Mouse (Mus musculus) thymus, postnatal 14 days (tissue): Measurements from ENCODE around the gene Frat1.

Experiments used
- DNase-seq: peaks from one replicate; pipeline ENCODE4 v3.0.0; 2021

The Frat1 gene

DNA sequence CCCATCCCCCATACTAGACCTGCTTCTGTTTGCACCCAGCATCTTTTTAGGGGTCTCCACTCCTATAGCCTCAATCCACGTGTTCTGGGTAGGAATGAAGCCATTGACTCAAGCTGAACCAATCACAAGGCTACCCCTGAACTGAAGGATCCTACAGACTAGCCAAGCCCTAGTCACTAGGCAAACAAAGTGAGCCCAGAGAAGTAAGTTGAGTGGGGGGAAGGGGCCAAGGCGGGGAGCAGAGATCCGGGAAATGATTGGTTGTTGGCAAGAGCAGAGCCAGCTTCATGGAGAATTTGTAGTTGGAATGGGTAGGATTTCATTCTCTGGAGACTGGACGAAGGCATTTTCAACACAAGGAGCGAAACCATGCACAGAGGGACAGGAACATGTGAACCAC lies 12.9 kb upstream of the Frat1 start:
- no peak for DNase-seq

DNA sequence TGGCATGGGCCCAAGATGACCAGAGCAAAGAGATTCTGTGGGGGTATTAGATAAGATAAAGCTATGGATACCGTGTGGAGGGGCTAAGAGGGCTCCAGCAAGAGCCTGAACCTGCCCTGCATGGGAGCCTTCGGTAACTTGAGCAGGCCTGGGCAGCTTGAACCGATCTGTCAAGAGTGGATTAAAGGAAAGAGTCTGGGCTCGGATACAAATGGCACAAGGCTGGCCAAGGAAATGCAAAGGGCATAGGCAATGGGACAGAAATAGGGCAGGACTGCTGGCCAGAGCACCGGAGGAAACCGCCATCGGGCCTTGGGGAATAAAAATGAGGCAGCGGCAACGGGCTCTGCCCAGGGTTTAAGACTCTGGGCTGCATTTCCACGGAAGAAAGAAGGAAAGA lies 12.4 kb upstream of the Frat1 start:
- no peak for DNase-seq

DNA sequence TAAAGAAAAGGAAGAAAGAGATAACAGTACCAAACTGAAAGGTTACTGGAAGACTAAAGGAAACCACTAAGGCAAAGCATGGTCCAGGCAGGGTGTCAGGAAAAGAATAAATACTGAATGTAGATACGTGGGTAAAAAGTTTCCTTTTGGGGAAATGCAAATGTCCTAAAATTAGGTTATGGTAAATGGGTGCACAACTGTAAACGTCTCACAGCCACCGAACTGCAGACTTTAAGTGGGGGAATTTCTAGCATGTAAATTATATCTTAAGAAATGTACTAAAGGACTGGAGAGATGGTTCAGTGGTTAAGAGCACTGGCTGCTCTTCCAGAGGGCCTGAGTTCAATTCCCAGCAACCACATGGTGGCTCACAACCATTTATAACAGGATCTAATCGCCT lies 11.0 kb upstream of the Frat1 start:
- DNase-seq, result no peak

DNA sequence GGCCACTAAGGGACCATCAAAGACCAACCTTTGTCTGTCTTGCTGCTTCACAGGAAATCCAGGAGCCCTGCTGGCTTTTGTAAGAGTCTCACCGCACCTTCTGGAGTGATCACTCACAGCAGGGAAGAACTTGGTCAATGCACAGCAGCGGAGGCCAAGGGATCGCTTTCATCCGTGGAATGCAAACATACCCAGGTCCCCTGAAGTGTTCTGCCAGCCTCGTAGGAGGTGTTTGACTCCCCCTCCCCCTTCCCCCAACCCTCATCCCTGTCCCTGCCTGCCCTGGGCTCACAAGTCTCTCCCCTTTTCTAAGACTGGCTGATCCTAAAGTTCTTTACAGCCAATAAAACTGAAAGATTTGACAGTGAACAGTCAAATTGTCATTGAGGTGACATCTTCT lies 8.3 kb upstream of the Frat1 start:
- DNase-seq, result no peak

DNA sequence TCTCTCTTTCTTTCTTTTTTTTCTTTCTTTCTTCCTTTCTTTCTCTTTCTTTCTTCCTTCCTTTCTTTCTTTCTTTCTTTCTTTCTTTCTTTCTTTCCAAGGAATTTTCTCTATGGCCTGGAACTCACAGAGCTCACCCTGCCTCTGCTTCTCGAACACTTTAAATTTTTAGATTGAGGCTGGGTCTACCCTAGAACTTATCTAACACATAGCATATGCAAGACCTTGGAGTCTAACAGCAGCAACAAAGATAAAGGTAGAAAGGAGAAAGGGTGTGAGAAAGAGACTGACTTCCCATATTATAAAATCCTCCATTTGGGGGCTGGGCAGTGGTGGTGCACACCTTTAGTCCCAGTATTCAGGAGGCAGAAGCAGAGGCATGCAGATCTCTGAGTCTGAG lies 7.2 kb upstream of the Frat1 start:
- DNase-seq, result no peak

DNA sequence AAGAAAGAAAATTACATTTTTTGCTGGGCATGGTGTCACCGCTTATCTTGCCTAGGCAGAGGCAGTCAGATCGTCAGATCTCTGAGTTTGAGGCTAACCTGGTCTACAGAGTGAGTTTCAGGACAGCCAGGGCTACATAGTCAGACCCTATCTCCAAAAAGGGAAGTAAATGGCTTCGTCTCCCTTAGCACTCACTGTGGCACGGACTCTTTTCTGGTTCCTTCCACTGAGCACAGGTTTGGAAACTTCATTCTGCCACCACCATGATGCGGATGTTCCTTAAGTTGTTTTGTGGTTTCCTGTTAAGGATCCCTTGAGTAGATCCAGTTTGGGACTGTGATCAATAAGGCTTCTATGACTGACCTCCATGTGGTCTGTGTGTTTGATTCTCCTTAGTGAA lies 4.8 kb upstream of the Frat1 start:
- no peak for DNase-seq

DNA sequence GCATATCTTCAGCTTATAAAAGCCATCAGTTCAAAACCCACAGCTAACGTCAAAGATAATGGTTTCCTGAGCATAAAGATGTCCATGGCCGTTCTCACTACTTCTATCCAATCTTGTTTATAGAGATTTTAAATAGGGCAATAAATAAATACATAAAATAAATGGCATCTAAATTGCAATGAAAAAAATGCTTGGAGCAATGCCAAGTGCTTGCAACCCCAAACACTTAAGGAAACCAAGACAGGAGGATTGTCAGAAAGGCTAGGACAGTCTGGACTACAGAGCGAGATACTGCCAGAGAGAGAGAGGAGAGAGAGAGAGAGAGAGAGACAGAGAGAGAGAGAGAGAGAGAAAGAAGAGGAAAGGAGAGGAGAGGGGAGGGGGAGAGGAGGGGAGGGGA lies 3.2 kb upstream of the Frat1 start:
- no peak for DNase-seq

DNA sequence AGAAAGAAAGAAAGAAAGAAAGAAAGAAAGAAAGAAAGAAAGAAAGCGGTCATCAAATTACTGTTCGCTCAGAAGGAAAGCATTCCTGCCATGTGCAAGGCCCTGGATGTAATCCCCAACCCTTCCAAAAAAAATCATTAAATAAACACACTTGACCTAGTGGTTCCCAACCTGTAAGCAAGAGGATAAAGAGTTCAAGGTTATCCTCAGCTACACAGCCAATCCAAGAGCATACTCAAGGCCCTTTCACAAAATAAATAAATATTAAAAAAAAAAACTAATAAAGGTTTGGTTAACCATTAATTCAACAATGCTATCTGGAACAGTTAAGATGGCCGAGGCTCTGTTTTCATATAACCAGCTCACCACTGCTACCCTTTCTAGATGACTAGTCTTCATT lies 829 bp upstream of the Frat1 start:
- DNase-seq, result no peak

DNA sequence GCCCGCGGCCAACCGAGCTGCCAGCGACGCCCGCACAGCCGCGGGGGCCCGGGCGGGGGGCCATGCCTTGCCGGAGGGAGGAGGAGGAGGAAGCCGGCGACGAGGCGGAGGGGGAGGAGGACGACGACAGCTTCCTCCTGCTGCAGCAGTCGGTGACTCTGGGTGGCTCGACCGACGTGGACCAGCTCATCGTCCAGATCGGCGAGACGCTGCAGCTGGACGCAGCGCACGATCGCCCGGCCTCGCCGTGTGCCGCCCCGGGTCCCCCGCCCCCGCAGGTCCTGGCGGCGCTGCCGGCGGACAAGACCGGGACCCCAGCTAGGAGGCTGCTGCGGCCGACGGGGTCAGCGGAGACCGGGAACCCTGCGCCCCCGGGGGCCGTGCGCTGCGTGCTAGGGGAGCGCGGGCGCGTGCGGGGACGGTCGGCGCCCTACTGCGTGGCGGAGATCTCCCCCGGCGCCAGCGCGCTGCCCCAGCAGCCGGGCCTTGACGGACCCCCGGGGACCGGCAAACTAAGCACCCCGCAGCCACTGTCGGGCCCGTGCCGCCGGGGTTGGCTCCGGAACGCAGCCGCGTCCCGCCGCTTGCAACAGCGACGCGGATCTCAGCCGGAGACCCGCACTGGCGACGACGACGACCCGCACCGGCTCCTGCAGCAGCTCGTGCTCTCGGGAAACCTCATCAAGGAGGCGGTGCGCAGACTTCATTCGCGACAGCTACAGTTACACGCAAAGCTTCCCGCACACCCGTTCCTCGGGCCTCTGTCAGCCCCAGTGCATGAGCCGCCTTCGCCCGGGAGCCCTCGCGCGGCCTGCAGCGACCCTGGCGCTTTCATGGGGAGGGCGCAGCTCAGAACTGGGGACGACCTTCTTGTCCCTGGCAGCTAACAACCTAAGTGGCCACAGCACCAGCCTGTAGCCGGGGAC lies 599 bp downstream of the Frat1 start:
- DNase-seq, result peak; percentile 90

DNA sequence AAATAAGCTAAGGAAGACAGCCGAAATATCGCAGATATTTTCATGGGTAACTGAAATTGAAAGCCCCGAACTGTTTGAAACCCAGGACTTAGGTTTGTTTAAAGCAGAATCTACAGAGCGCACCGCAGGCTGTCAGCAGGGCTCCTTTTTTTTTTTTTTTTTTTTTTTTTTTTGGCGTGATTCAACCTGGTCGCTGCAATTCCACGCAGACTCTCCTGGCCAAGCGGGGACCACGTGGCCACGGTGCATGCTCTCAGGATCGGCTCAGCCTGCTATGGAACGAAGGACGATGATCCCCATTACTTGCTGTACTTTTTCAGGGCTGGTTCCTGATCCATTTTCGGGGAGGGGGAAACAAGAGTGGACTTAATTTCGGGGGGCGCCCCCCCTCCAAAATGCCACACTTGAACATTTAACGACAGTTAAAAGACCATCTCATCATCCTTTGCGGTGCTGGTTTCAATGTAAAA lies 1.4 kb downstream of the Frat1 start:
- peak; percentile 22 for DNase-seq

DNA sequence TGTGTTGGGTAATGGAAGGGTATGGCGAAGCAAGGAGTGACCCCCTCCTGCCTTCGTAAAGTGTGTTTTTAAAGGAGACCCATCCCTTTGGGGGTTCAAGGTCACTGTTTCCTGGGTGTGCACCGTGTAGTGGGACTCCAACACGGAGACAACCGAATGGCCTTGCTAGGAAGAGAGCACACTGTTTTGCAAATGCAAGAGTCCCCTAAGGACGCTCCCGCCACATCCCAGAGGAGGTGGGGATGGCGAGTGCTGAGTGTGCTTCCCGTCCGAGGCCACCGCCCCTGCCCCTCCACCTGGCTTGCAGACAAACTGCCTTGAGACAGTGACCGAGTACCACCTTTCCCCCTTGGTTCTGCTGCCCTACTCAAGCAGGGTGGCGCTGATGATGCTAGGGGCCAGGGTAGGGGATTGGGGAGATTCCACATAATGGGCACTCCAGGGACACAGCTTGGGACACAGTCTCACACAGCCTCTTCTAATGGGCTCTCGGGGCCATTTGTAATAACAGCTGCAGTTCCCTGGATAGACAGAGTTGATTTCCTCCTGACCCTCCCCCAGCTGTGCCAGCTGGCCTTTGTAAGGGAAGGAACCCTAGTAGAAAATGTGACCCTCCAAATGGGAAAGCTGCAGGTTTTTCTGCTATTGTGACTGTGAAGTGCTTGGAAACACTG lies 2.1 kb downstream of the Frat1 start:
- no peak for DNase-seq

DNA sequence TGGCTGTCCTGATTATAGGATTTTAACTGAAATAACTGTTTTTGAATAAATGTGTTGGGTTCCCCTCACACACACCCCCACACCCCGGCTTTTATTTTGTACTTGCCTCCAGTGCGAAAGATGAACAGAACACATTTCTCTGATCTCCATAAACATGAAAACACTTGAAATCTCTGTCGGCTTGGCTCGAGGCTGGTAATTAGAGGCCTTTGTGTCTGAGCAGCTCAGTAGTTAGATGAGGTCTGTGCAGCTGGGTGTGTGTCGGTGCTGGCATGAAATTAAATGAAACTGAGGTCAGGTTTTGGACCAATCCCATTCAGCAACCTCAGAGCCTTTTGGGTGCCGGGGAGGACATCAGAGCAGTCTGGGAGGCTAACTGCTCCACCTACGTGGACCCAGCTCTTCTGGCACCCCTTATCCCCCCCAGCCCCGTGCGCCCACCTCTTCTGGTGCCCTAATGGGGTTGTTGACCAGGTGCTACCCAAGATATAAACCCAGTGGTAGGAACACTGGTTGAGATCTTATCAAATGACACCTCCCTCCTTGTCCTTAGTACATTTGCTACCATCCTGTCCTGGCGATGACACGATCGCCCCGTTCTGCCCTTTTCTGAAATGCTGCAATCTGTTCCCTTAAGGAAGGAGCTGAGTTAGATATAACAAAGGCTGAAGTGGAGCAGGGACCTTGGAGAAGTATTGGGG lies 2.9 kb downstream of the Frat1 start:
- DNase-seq, result no peak

DNA sequence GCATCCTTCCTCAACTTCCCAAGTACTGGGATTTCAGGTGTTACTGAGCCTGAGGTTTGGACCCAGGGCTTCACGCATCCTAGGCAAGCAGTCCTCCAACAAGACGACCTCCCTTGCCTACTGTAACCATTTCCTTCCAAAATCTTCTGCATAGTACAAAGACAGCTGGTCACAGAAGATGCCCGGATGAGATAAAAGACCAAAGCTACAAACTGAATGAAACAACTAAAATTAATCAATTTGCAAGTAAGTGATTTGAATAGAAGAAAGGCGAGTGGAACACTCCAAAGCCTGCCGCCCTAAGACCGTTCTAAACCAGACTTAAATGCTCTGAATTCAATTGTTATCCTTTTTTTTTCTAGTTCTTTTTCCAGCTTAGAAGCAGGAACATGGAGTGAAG lies 5.6 kb downstream of the Frat1 start:
- DNase-seq, result no peak

DNA sequence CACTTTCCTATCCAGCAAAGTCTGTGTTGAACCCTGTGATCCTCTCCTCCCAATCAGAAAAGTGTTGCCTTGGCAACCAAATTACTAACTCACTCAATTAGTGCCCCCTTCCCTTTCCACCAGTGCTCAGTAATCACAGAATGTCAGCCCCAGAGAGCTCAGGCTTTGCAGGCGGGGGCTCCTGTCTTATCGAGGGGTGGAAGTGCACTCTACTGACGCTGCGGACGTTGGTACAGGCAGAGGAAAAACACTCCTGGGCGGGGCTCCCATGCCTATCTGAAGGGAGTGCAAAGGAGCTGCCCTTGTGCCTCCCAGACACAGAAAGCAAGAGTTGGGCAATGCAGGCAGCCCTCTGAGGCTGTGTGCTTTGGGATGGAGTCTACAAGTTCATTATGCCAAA lies 6.0 kb downstream of the Frat1 start:
- peak; percentile 41 for DNase-seq

DNA sequence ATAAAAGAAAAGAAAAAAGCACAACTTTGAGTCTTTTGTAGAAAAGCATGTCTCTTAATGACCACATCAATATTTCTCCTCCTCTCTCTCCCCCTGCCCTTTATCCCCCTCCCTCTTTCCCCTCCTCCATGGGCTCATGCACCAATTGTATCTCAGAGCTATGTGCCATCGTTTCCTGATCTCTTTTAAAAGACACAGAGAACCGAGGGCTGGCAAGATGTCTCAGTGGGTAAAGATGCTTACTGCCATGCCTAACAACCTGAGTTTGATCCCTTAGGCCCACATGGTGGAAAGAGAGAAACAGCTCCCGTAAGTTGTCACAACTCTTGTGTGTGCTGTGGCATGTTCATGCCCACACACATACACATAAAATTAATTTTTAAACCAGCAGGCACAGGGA lies 6.9 kb downstream of the Frat1 start:
- DNase-seq, result no peak

DNA sequence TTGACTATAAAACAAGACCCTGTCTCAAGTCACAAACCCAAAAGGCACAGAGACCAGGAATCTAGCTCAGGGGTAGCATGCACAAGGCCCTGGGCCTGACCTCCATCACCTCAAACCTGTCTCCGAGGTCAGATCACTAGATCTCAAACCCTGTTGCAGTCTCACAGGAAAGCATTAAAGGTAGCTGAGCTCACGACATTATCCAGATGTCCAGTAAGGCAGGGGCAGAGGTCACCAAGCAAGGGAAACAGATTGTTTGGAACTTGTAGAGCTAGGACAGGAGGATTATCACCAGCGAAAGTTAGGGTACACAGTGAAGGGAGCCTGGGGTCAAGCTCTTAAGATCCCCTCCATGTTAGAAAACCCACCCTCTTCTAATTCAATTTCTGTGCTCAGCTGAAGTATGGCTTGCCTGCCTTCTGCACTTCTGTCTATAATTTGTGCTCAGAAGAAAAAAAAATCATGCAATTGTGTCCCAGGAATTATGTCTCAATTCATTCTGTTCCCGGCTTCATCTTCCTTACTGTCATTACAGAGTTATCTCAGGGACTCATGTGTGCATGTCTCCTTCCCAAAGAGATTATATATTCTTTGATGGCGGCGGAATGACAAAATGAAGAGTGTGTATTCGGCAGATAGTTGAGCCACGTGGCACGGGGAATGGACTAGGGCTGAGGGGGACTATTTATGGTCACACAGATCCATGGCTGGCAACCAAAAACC lies 7.6 kb downstream of the Frat1 start:
- no peak for DNase-seq

DNA sequence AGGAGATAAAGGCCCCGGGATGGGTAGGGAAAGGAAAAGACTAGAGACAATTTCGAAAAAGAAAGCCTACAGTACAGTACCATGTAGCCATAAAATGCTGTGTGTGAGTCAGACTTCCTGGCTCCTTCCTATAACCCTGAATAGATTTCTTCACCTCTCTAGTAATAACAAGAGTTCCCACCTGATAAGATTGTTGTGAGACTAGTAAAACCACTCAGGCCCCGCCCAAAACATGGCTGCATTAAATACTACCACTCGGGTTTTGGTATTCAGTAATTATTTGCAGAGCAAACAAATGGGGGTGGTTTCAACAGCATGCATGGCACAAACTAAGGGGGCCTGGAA lies 8.1 kb downstream of the Frat1 start:
- no peak for DNase-seq

DNA sequence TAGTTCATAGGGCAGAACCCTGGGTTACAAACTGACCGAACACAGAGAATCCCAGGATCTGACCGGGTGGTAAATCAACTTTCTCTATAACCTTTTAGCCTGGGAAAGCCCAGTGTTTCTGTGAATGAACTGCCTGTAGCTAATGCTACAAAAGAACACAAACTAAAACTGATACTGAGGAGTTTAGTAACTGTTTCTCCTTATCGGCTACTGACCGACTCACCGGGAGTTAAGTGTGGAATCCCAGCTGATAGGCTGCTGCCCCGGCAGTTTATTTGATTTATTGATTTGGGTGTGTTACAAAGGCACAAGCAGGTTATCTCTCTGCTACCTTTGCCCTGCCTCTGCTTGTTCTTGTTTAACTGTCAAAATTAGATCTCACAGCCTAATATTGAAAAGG lies 9.0 kb downstream of the Frat1 start:
- DNase-seq, result no peak

DNA sequence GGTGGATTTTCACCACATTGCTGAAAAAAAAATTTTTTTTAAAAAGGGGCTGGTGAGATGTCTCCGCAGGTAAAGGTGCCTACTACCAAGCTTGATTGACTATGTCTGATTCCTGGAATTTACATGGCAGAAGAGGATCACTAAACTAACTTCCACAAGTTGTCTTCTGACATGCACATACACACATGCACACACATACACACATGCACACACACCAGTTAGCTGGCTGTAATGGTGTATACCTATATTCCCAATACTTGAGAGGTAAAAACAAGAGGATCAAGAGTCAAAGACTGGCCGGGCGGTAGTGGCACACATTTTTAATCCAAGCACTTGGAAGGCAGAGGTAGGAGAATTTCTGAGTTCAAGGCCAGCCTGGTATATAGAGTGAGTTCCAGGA lies 9.9 kb downstream of the Frat1 start:
- no peak for DNase-seq

DNA sequence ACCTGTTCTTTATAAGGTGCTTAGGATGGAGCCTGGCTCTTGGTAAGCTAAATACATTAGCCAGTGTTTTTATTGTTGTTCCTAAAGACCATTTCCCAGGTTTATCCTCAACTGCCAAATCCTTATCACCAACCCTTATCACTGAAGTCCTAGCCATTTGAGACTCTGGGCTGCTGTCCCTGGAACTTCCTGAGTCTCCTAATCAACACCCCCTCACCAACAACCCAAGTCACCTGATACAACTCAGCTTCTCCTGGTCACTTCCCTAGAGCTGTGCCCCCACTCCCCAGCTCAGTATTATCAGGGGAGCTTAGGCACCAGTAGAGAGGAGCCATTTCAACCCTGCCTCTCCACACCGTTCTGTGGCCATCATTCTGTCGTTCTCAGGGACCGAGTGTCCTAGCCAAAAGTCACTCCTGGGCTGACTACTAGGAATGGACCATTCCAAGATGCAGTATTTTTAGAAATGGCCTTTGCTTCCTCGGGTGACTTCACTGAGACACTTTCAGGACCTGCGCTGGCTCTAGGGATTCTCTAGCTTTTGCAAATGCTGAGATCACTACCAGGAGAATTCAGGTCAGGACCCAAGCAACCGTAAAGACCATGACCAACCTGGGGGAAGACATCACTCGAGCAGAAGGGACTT lies 11.5 kb downstream of the Frat1 start:
- no peak for DNase-seq

DNA sequence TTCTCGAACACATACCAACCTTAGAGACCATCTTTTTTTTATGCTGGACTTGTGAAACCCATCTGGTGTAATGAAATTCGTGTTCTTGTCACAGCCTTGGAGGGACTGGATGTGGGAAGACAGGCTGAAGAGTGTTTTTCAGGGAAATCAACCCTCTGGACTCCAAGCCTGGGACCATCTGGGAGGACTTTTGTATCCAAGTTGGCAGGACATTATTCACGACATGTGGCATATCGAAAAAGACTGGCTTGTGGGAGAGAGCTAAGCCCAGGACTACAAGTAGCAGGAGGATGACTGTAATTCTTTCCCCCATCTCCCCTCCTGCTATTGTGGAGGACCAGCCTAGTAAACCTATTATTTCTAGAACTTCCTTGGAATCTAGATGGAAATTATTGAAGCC lies 12.4 kb downstream of the Frat1 start:
- no peak for DNase-seq

DNA sequence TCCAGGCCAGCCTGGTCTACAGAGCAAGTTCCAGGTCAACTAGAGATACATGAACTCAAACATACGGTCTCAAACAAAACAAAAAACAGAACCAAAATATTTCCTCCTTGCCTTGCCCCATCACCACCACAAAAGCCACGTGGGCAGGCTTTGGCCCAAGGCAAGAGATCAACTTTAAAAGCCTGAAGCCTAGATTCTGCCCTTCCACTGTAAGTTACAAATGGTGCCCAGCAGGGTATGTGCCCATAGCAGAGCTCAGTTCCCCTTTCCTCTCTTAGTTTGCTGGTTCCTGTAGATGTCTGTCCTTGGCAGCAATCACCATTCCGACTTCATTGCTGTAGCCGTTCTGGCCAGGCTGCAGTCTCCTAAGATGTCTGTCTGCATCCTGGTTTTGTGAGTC lies 12.9 kb downstream of the Frat1 start:
- no peak for DNase-seq

DNA sequence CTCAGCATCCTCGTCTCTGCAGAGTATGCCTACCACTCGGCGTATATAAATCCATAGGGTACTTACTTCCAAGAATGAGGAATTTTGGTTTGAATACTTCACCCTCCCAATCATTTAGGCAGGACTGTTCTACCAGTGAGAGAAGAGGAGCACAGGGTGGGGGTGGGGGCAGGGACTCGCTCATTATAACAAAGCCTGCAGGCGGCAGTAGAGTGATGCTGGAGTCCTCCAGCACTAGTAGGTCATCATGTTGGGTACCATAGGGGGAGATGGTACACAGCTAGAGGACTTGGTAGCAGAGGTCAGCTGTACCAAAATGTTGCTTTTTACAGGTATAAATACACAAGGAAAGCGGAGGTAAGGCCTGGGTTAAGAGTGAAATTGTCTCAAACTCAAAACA lies 14.6 kb downstream of the Frat1 start:
- peak; percentile 37 for DNase-seq
